Mouse (Mus musculus) liver, adult 2 months (tissue): ENCODE measurements at regions not wholly inside any gene's neighbourhood (a gene's known extent, or its start where the extent isn't known, plus 50 kb on each side); places are given as distances from the start of the nearest gene placed in this dataset.

Experiments
- DNase-seq: peaks from one replicate; pipeline ENCODE4 v3.0.0-alpha.2; 2011; ENCODE audit warnings: low read depth, low spot score; ENCODE audit errors: extremely low read depth
- H3K27ac ChIP-seq: fragments of 200-500 bp; replicated peaks from 2 replicates; pipeline ENCODE4 v1.5.1; 2012; ENCODE audit warnings: low read depth, mild to moderate bottlenecking, control low read depth, inconsistent platforms, low read length; ENCODE audit not compliant: insufficient read depth
- H3K27me3 ChIP-seq: fragments of 200-500 bp; 2 replicates; pipeline ENCODE4 v1.6.1; 2012; ENCODE audit warnings: mild to moderate bottlenecking, moderate library complexity, low read length, inconsistent platforms; ENCODE audit not compliant: control insufficient read depth, insufficient read depth
- H3K36me3 ChIP-seq: fragments of 200-500 bp; 2 replicates; pipeline ENCODE4 v1.6.1; 2012; ENCODE audit warnings: low read length, inconsistent platforms; ENCODE audit not compliant: control insufficient read depth, insufficient read depth
- H3K4me1 ChIP-seq: fragments of 200-500 bp; 2 replicates; pipeline ENCODE4 v1.6.1; 2011; ENCODE audit warnings: low read length; ENCODE audit not compliant: control insufficient read depth, insufficient read depth
- H3K4me3 ChIP-seq: fragments of 200-500 bp; 2 replicates; pipeline ENCODE4 v1.5.1; 2011; ENCODE audit warnings: low read depth, mild to moderate bottlenecking, control low read depth, low read length, moderate library complexity; ENCODE audit not compliant: insufficient read depth
- H3K79me2 ChIP-seq: fragments of 200-500 bp; 2 replicates; pipeline ENCODE4 v1.6.1; 2012; ENCODE audit warnings: inconsistent platforms, mild to moderate bottlenecking, low read length, moderate library complexity; ENCODE audit not compliant: control insufficient read depth, insufficient read depth
- H3K9ac ChIP-seq: fragments of 200-500 bp; 2 replicates; pipeline ENCODE4 v1.6.1; 2012; ENCODE audit warnings: low read depth, mild to moderate bottlenecking, control low read depth, inconsistent platforms, low read length
- CTCF ChIP-seq: fragments of 200-500 bp; IDR thresholded peaks from 2 replicates; pipeline ENCODE4 v1.5.1; 2011; ENCODE audit warnings: low read depth, low read length, control low read depth
- POLR2A ChIP-seq: fragments of 200-500 bp; IDR thresholded peaks from 2 replicates; pipeline ENCODE4 v1.6.1; 2011; ENCODE audit warnings: low read length, control low read depth; ENCODE audit not compliant: insufficient read depth; ENCODE audit errors: extremely low read depth
- WGBS: fragments of 180-500 bp; shearing (Covaris S2); methylation state at CpG from one replicate; pipeline ENCODE4 v1.1.7; 2018; 5-methylcytosine and 5-hydroxymethylcytosine counted together

GRCm38 (mm10) chr6:99976144-99976543, 250.0 kb upstream of the Prok2 start:
- Histone ChIP-seq H3K27me3 (no peaks in the 10 kb centered on the region), H3K27ac (no peak overlapping the region), H3K4me1 (peaks cover 13% of the 10 kb centered on the region), H3K79me2 (no peaks in the 10 kb centered on the region), H3K9ac (no peak overlapping the region), H3K4me3 (no peak overlapping the region), H3K36me3 (no peaks in the 10 kb centered on the region)
- TF ChIP-seq CTCF (no peak), POLR2A (no peak)
- peak; percentile 85 for DNase-seq
- WGBS = 17% methylated on average over 5 of the region's 5 CpGs

- TF ChIP-seq CTCF (no peak), POLR2A (no peak)
- no peak for DNase-seq
- peaks cover 14% of the 10 kb centered on the region for H3K4me1 ChIP-seq
- H3K36me3 ChIP-seq = no peaks in the 10 kb centered on the region
- H3K27me3 ChIP-seq = no peaks in the 10 kb centered on the region
- H3K4me3 ChIP-seq = no peak overlapping the region
- H3K9ac ChIP-seq = no peak overlapping the region
- no peak overlapping the region for H3K27ac ChIP-seq
- no peaks in the 10 kb centered on the region for H3K79me2 ChIP-seq
- 97% methylated on average over 7 of the region's 7 CpGs for WGBS
Measured at GRCm38 (mm10) chr6:99975486-99975885, 249.3 kb upstream of the Prok2 start.

- Histone ChIP-seq H3K79me2 (no peaks in the 10 kb centered on the region), H3K27me3 (no peaks in the 10 kb centered on the region), H3K36me3 (no peaks in the 10 kb centered on the region), H3K4me3 (no peak overlapping the region), H3K27ac (no peak overlapping the region), H3K4me1 (peaks cover 14% of the 10 kb centered on the region), H3K9ac (no peak overlapping the region)
- TF ChIP-seq CTCF (no peak), POLR2A (no peak)
- peak; percentile 98 for DNase-seq
- WGBS = 18% methylated on average over 4 of the region's 4 CpGs
Measured at GRCm38 (mm10) chr6:99974464-99974863, 248.3 kb upstream of the Prok2 start.

GRCm38 (mm10) chr6:99971376-99971775, 245.2 kb upstream of the Prok2 start:
- H3K9ac ChIP-seq = no peak overlapping the region
- no peak overlapping the region for H3K27ac ChIP-seq
- H3K79me2 ChIP-seq = no peaks in the 10 kb centered on the region
- no peak overlapping the region for H3K4me3 ChIP-seq
- DNase-seq = peak; percentile 86
- no peaks in the 10 kb centered on the region for H3K27me3 ChIP-seq
- H3K4me1 ChIP-seq = peaks cover 15% of the 10 kb centered on the region
- H3K36me3 ChIP-seq = no peaks in the 10 kb centered on the region
- WGBS = 33% methylated on average over 9 of the region's 9 CpGs
- TF ChIP-seq CTCF (peak; percentile 56), POLR2A (no peak)

- 23% methylated on average over 5 of the region's 5 CpGs for WGBS
Measured at GRCm38 (mm10) chr6:99968889-99969288, 242.7 kb upstream of the Prok2 start.

GRCm38 (mm10) chr6:99967465-99967864, 241.3 kb upstream of the Prok2 start:
- no peak overlapping the region for H3K4me3 ChIP-seq
- no peak for DNase-seq

More at GRCm38 (mm10) chr6:99968889-99969288, 242.7 kb upstream of the Prok2 start:
- Histone ChIP-seq H3K27me3 (no peaks in the 10 kb centered on the region), H3K79me2 (no peaks in the 10 kb centered on the region), H3K27ac (no peak overlapping the region), H3K9ac (no peak overlapping the region), H3K4me1 (peaks cover 5% of the 10 kb centered on the region), H3K36me3 (no peaks in the 10 kb centered on the region), H3K4me3 (no peak overlapping the region)
- DNase-seq = peak; percentile 91
- TF ChIP-seq CTCF (no peak; the same call in 1 of the 2 replicates), POLR2A (no peak)

More at GRCm38 (mm10) chr6:99967465-99967864, 241.3 kb upstream of the Prok2 start:
- Histone ChIP-seq H3K79me2 (no peaks in the 10 kb centered on the region), H3K9ac (no peak overlapping the region), H3K27ac (no peak overlapping the region), H3K27me3 (no peaks in the 10 kb centered on the region), H3K4me1 (peaks cover 5% of the 10 kb centered on the region), H3K36me3 (no peaks in the 10 kb centered on the region)
- TF ChIP-seq POLR2A (no peak), CTCF (no peak)
- 79% methylated on average over 6 of the region's 6 CpGs for WGBS
